Mouse (Mus musculus): ENCODE results near the gene Arpc4.

- TF ChIP-seq POLR2A (IDR thresholded peaks at IDR 0.05; ENCODE audit: low read depth, low read length), result no peak; the same call in 1 of the 2 replicates
- TF ChIP-seq CTCF (IDR thresholded peaks at IDR 0.05; ENCODE audit: extremely low read depth, insufficient read depth, insufficient read length, insufficient replicate concordance), result no peak
These were observed 47.4 kb upstream of the Arpc4 start for GRCm38 (mm10) chr6:113330547-113330946.

All from spleen, adult 2 months (tissue).